Mouse (Mus musculus) neutrophil, adult 5-6 weeks (primary cell): ENCODE results near the gene Ints5. TPM values are rescaled to one million over a fixed set of nuclear protein-coding genes. Genes with fewer than 3 reads are reported as not detected.
A peak's percentile ranks its signal among the peaks of the same experiment; 100 is the strongest.
"Not testable (repeated sequence)": the region's sequence is repeated elsewhere in the genome, so short reads cannot be mapped to it uniquely, and the experiment has no call there.

Experiments
- ATAC-seq: fragments of 151-379, 151-347 bp; 2 replicates; pipeline ENCODE4 v1.8.0; 2017; ENCODE audit warnings: mild to moderate bottlenecking, moderate TSS enrichment; ENCODE audit not compliant: insufficient number of reproducible peaks, poor library complexity, low FRiP score, severe bottlenecking; ENCODE audit errors: extremely low read depth
- total RNA-seq: library from RNA; stranded (forward); fragments of 200-1000 nt; gene quantifications from 2 replicates; pipeline ENCODE4 v1.2.3, GENCODE M21; 2017

Ints5 gene
- total RNA-seq, 1 experiment from 2014 or later: 9.0 TPM

- ATAC-seq: no peak
Observed at GRCm38 (mm10) chr19:8883616-8884015, 9.2 kb upstream of the Ints5 start, which contains the start of the genes Lbhd1 and Gm49403. TSS of gene Lbhd1 (plus strand) at chr19:8883732. TSS of gene Gm49403 (plus strand) at chr19:8883930.

GRCm38 (mm10) chr19:8886916-8887584 lies 5.8 kb upstream of the Ints5 start:
- ATAC-seq: no peak

- ATAC-seq: no peak
Observed at GRCm38 (mm10) chr19:8887585-8888463, 5.0 kb upstream of the Ints5 start.

- peak; percentile 97 for ATAC-seq
Observed at GRCm38 (mm10) chr19:8888511-8889385, 4.1 kb upstream of the Ints5 start, which contains the start of the genes 1810009A15Rik and Gm49416. TSS of gene 1810009A15Rik (plus strand) at chr19:8888853. TSS of gene Gm49416 (plus strand) at chr19:8888926.

- ATAC-seq: no peak
Observed at GRCm38 (mm10) chr19:8895397-8895960, 2.7 kb downstream of the Ints5 start.

- not testable (repeated sequence) for ATAC-seq
Observed at GRCm38 (mm10) chr19:8896231-8896630, 3.4 kb downstream of the Ints5 start.

- ATAC-seq: not testable (repeated sequence)
Observed at GRCm38 (mm10) chr19:8897211-8897864, 4.5 kb downstream of the Ints5 start.

GRCm38 (mm10) chr19:8897865-8898495 lies 5.2 kb downstream of the Ints5 start, which contains the start of gene Ganab:
TSS of gene Ganab (plus strand) at chr19:8898071.
- ATAC-seq: peak; percentile 99

GRCm38 (mm10) chr19:8898576-8898975 lies 5.8 kb downstream of the Ints5 start:
- no peak for ATAC-seq

- no peak for ATAC-seq
Observed at GRCm38 (mm10) chr19:8899079-8899478, 6.3 kb downstream of the Ints5 start.

- ATAC-seq: no peak
Observed at GRCm38 (mm10) chr19:8903412-8903811, 10.6 kb downstream of the Ints5 start.

GRCm38 (mm10) chr19:8908531-8908930 lies 15.7 kb downstream of the Ints5 start:
- ATAC-seq: no peak

GRCm38 (mm10) chr19:8911810-8912209 lies 19.0 kb downstream of the Ints5 start:
- ATAC-seq: no peak

- no peak for ATAC-seq
Observed at GRCm38 (mm10) chr19:8914212-8914611, 21.4 kb downstream of the Ints5 start.

GRCm38 (mm10) chr19:8919000-8919399 lies 26.2 kb downstream of the Ints5 start:
- ATAC-seq: no peak

GRCm38 (mm10) chr19:8919684-8920072 lies 26.9 kb downstream of the Ints5 start:
- ATAC-seq: no peak

- ATAC-seq: peak; percentile 88
Observed at GRCm38 (mm10) chr19:8920073-8920736, 27.4 kb downstream of the Ints5 start, which contains the start of gene B3gat3. TSS of gene B3gat3 (plus strand) at chr19:8920374.
